Comparison of ENCODE assay signal across 8 mouse cellular contexts in genomic region chr2:118388341-118389335, GRCm38 (mm10). TPM values are rescaled to one million over a fixed set of nuclear protein-coding genes. Genes with fewer than 3 reads are reported as not detected.
A peak's percentile ranks its signal among the peaks of the same experiment; 100 is the strongest.
DNase-seq lines count a peak whose midpoint lies in the region; ATAC-seq and TF ChIP-seq lines count a peak whose summit lies in the region.

Eif2ak4 (plus strand) TSS chr2:118388618.

- peaks cover 2 to 18% of the 10 kb centered on the region in 2 experiments; a peak in 2 of 4 replicates for H3K4me1 ChIP-seq in CH12.LX (ENCODE audit: control insufficient read depth in 1 of 2, insufficient read depth in 2 of 2)
- no peaks in the 10 kb centered on the region for H3K4me1 ChIP-seq in forebrain, embryonic 11.5 days (replicated peaks; ENCODE audit: control insufficient read depth, insufficient read depth, low read length)
- H3K4me1 ChIP-seq in heart, embryonic 16.5 days (ENCODE audit: control insufficient read depth, insufficient read depth, low read length): peaks cover 15% of the 10 kb centered on the region
- H3K4me1 ChIP-seq in liver, embryonic 15.5 days (replicated peaks): peaks cover 26% of the 10 kb centered on the region
- 0 out of 2 replicates have a peak, but pooled peaks cover 6% of the 10 kb centered on the region for H3K4me1 ChIP-seq in neural tube, embryonic 12.5 days

- no peak for TF ChIP-seq RAD21 in CH12.LX (IDR thresholded peaks at IDR 0.05; ENCODE audit: low read depth, low read length)

- no peak for TF ChIP-seq CTCF in CH12.LX (conservative IDR thresholded peaks at IDR 0.05 in 1 of 2, IDR thresholded peaks at IDR 0.05 in 1 of 2; ENCODE audit: low read depth in 2 of 2, low read length in 2 of 2)

- H3K9ac ChIP-seq in CH12.LX (ENCODE audit: insufficient read depth, low read depth): peak within 1 kb of the TSS; percentile 86
- H3K9ac ChIP-seq in forebrain, embryonic 11.5 days (ENCODE audit: low read length): peak within 1 kb of the TSS; percentile 87
- H3K9ac ChIP-seq in heart, embryonic 16.5 days (ENCODE audit: low read length): peak within 1 kb of the TSS; percentile 90
- peak within 1 kb of the TSS; percentile 81 for H3K9ac ChIP-seq in liver, embryonic 15.5 days
- peak within 1 kb of the TSS; percentile 76 for H3K9ac ChIP-seq in neural tube, embryonic 12.5 days

- ATAC-seq in forebrain, embryonic 11.5 days (replicated peaks; ENCODE audit: low FRiP score): peak; percentile 98
- peak; percentile 100 for ATAC-seq in heart, embryonic 16.5 days (replicated peaks; ENCODE audit: extremely low read depth, insufficient read depth, low FRiP score)
- peak; percentile 98 for ATAC-seq in liver, embryonic 15.5 days (ENCODE audit: insufficient read depth)
- ATAC-seq in neural tube, embryonic 12.5 days (ENCODE audit: low FRiP score, low read depth): peak; percentile 97

- TF ChIP-seq EP300 in CH12.LX (IDR thresholded peaks at IDR 0.05; ENCODE audit: low read length): no peak

- H3K79me2 ChIP-seq in CH12.LX (replicated peaks; ENCODE audit: control insufficient read depth, extremely low read depth, insufficient read depth, poor library complexity, severe bottlenecking): peaks cover 21% of the 10 kb centered on the region

- H3K27me3 ChIP-seq in CH12.LX (replicated peaks): no peaks in the 10 kb centered on the region
- no peaks in the 10 kb centered on the region for H3K27me3 ChIP-seq in forebrain, embryonic 11.5 days (ENCODE audit: control insufficient read depth, insufficient read depth, low read length)
- no peaks in the 10 kb centered on the region for H3K27me3 ChIP-seq in heart, embryonic 16.5 days (ENCODE audit: control insufficient read depth, insufficient read depth, low read length)
- H3K27me3 ChIP-seq in liver, embryonic 15.5 days: no peaks in the 10 kb centered on the region
- H3K27me3 ChIP-seq in neural tube, embryonic 12.5 days (replicated peaks): no peaks in the 10 kb centered on the region

- no peaks in the 10 kb centered on the region for H3K36me3 ChIP-seq in CH12.LX (replicated peaks in 1 of 2; ENCODE audit: control insufficient read depth in 1 of 2, insufficient read depth in 1 of 2, low read length in 1 of 2)
- no peaks in the 10 kb centered on the region for H3K36me3 ChIP-seq in forebrain, embryonic 11.5 days (ENCODE audit: control insufficient read depth, insufficient read depth, low read length)
- H3K36me3 ChIP-seq in heart, embryonic 16.5 days (ENCODE audit: control insufficient read depth, insufficient read depth): no peaks in the 10 kb centered on the region
- H3K36me3 ChIP-seq in liver, embryonic 15.5 days (replicated peaks): no peaks in the 10 kb centered on the region
- no peaks in the 10 kb centered on the region for H3K36me3 ChIP-seq in neural tube, embryonic 12.5 days

- 1% methylated on average over 61 of the region's 61 CpGs for WGBS in forebrain, embryonic 11.5 days
- under 1% methylated on average over 61 of the region's 61 CpGs for WGBS in heart, embryonic 16.5 days
- WGBS in liver, embryonic 15.5 days (ENCODE audit: insufficient replicate concordance): under 1% methylated on average over 61 of the region's 61 CpGs
- WGBS in neural tube, embryonic 12.5 days: under 1% methylated on average over 61 of the region's 61 CpGs

- no peaks in the 10 kb centered on the region for H3K9me3 ChIP-seq in CH12.LX (replicated peaks; ENCODE audit: low read length)
- no peaks in the 10 kb centered on the region for H3K9me3 ChIP-seq in forebrain, embryonic 11.5 days (ENCODE audit: control insufficient read depth, low read length)
- no peaks in the 10 kb centered on the region for H3K9me3 ChIP-seq in heart, embryonic 16.5 days (replicated peaks; ENCODE audit: control insufficient read depth, low read length)
- no peaks in the 10 kb centered on the region for H3K9me3 ChIP-seq in liver, embryonic 15.5 days (replicated peaks)
- no peaks in the 10 kb centered on the region for H3K9me3 ChIP-seq in neural tube, embryonic 12.5 days

- in situ Hi-C loops in CH12.LX (cut with MboI; ENCODE audit: low pct_ligation_motif_present, low pct_unique_long_range_greater_than_20kb, low sequenced_read_pairs): no loop called here

- TF ChIP-seq POLR2A in CH12.LX (IDR thresholded peaks at IDR 0.05; ENCODE audit: low read depth, low read length): peak; percentile 83

- H3K4me2 ChIP-seq in CH12.LX (ENCODE audit: insufficient read depth, low read depth, poor library complexity, severe bottlenecking): peak within 1 kb of the TSS; percentile 99
- peak within 1 kb of the TSS; percentile 72 for H3K4me2 ChIP-seq in forebrain, embryonic 11.5 days (ENCODE audit: low read depth, low read length, severe bottlenecking)
- H3K4me2 ChIP-seq in heart, embryonic 16.5 days (ENCODE audit: low read depth, low read length): peak within 1 kb of the TSS; percentile 84
- peak within 1 kb of the TSS; percentile 93 for H3K4me2 ChIP-seq in liver, embryonic 15.5 days
- H3K4me2 ChIP-seq in neural tube, embryonic 12.5 days (replicated peaks): peak within 1 kb of the TSS; percentile 70

- DNase-seq in CH12.LX (ENCODE audit: extremely low read depth): peak; percentile 100
- DNase-seq in c-Kit-positive CD71-positive TER-119-negative erythroid progenitor cells, embryonic 14.5 days (ENCODE audit: low read depth): peak; percentile 99
- peak; percentile 99 for DNase-seq in forebrain, embryonic 11.5 days (ENCODE audit: low spot score)
- DNase-seq in kidney, postnatal 36 days: peak; percentile 100
- peak; percentile 98 for DNase-seq in telencephalon, adult 2 months (ENCODE audit: low read depth, low spot score)

- dilution Hi-C loops in CH12.LX (cut with MboI; ENCODE audit: extremely low pct_ligation_motif_present, extremely low pct_unique_long_range_greater_than_20kb, low sequenced_read_pairs): no loop called here

- peak within 1 kb of the TSS; percentile 89 to 95 (median 90) for H3K4me3 ChIP-seq in CH12.LX (replicated peaks in 1 of 3; ENCODE audit: low read depth in 2 of 3, low read length in 2 of 3, poor library complexity in 1 of 3)
- H3K4me3 ChIP-seq in forebrain, embryonic 11.5 days (ENCODE audit: low read depth, low read length): peak within 1 kb of the TSS; percentile 68
- peak within 1 kb of the TSS; percentile 85 for H3K4me3 ChIP-seq in heart, embryonic 16.5 days (ENCODE audit: low read length)
- H3K4me3 ChIP-seq in liver, embryonic 15.5 days (replicated peaks): peak within 1 kb of the TSS; percentile 78
- peak within 1 kb of the TSS; percentile 68 for H3K4me3 ChIP-seq in neural tube, embryonic 12.5 days

- H3K27ac ChIP-seq in CH12.LX (ENCODE audit: insufficient read depth, low read depth): peak within 1 kb of the TSS; percentile 59
- H3K27ac ChIP-seq in forebrain, embryonic 11.5 days (ENCODE audit: low read depth, low read length): peak within 1 kb of the TSS; percentile 74
- H3K27ac ChIP-seq in heart, embryonic 16.5 days (ENCODE audit: low read length): peak within 1 kb of the TSS; percentile 93
- H3K27ac ChIP-seq in liver, embryonic 15.5 days (replicated peaks): peak within 1 kb of the TSS; percentile 76
- peak within 1 kb of the TSS; percentile 32; the same call in 1 of the 2 replicates for H3K27ac ChIP-seq in neural tube, embryonic 12.5 days

TF ChIP-seq in CH12.LX, 34 proteins besides CTCF, POLR2A, EP300 and RAD21:
- TF ChIP-seq NRF1 (IDR thresholded peaks at IDR 0.05; ENCODE audit: low read depth, low read length) (peak; percentile 62), USF2 (conservative IDR thresholded peaks at IDR 0.05; ENCODE audit: low read depth, low read length) (no peak), JUN (IDR thresholded peaks at IDR 0.05; ENCODE audit: insufficient read depth, low read depth, low read length) (no peak), HCFC1 (IDR thresholded peaks at IDR 0.05; ENCODE audit: low read depth, low read length) (peak; percentile 52), CHD1 (IDR thresholded peaks at IDR 0.05; ENCODE audit: low read depth, low read length) (no peak), MEF2A (IDR thresholded peaks at IDR 0.05; ENCODE audit: borderline replicate concordance, low read depth, low read length) (peak; percentile 30; the same call in 1 of the 2 replicates), UBTF (IDR thresholded peaks at IDR 0.05; ENCODE audit: low read depth, low read length) (peak; percentile 83; the same call in 1 of the 2 replicates), TCF12 (IDR thresholded peaks at IDR 0.05; ENCODE audit: low read depth, low read length) (peak; percentile 54; the same call in 1 of the 2 replicates), ZMIZ1 (IDR thresholded peaks at IDR 0.05; ENCODE audit: low read depth, low read length) (peak; percentile 61; the same call in 1 of the 2 replicates), MXI1 (IDR thresholded peaks at IDR 0.05; ENCODE audit: low read depth, low read length) (peak; percentile 54; the same call in 1 of the 2 replicates), IRF4 (IDR thresholded peaks at IDR 0.05; ENCODE audit: low read depth, low read length) (peak; percentile 41; the same call in 1 of the 2 replicates), NELFE (IDR thresholded peaks at IDR 0.05; ENCODE audit: low read depth, low read length) (peak; percentile 77; the same call in 1 of the 2 replicates), MAZ (IDR thresholded peaks at IDR 0.05; ENCODE audit: low read depth, low read length) (peak; percentile 78; the same call in 1 of the 2 replicates), JUND (conservative IDR thresholded peaks at IDR 0.05; ENCODE audit: low read depth, low read length) (no peak), ZKSCAN1 (IDR thresholded peaks at IDR 0.05; ENCODE audit: borderline replicate concordance, low read depth, low read length) (no peak), SIN3A (IDR thresholded peaks at IDR 0.05; ENCODE audit: low read length) (0 out of 2 replicates have a peak, but pooled peaks have one; percentile 28)

RNA-seq across cellular contexts. Expression of gene Eif2ak4, which starts in this region (rescaled TPM):
- 15.7 and 18.1 TPM in 2 replicates for total RNA-seq in CH12.LX (2012; rRNA removed)
- total RNA-seq in CH12.LX (2014; rRNA removed): 15.0 and 16.1 TPM in 2 replicates
- 19.6 and 22.3 TPM in 2 replicates for polyA plus RNA-seq in CH12.LX (2012; ENCODE audit: insufficient read length, low read depth)
- polyA plus RNA-seq in forebrain, embryonic 11.5 days (2014; fragmentation: Nextera tagmentation; extraction: Ambion mirVana): 14.0 and 14.5 TPM in 2 replicates
- polyA plus RNA-seq in heart, embryonic 16.5 days (2015; fragmentation: Nextera tagmentation; extraction: Ambion mirVana): 6.1 and 6.5 TPM in 2 replicates
- 3.6 and 3.9 TPM in 2 replicates for polyA plus RNA-seq in liver, embryonic 15.5 days (2015; fragmentation: Nextera tagmentation; extraction: Ambion mirVana)
- polyA plus RNA-seq in neural tube, embryonic 12.5 days (2016; fragmentation: Nextera tagmentation; extraction: Ambion mirVana): 10.8 and 11.3 TPM in 2 replicates

Comparison
In these comparisons a context has a peak if more than half of its experiments do, and no peak if none do; other contexts are left out.
1. Peak in every context shown above with its lines: DNase-seq, ATAC-seq, H3K4me3 ChIP-seq and H3K27ac ChIP-seq.
2. H3K27ac ChIP-seq: peak in every context shown above with its lines; median percentile 93 in heart, embryonic 16.5 days; 76 in liver, embryonic 15.5 days; 74 in forebrain, embryonic 11.5 days; 59 in CH12.LX; 32 in neural tube, embryonic 12.5 days.